Mouse (Mus musculus): ENCODE results near the gene Pcyt2.

Pcyt2 gene

GRCm38 (mm10) chr11:120633520-120634343 is 16.0 kb upstream of the Pcyt2 start, which contains the start of gene Mafg:
Mafg (minus strand) TSS chr11:120633600.
- peak; percentile 98 for DNase-seq (ENCODE audit: low read depth, low spot score)

GRCm38 (mm10) chr11:120632559-120633519 is 15.1 kb upstream of the Pcyt2 start:
- DNase-seq (ENCODE audit: low read depth, low spot score), result peak; percentile 69

GRCm38 (mm10) chr11:120631726-120632448 is 14.2 kb upstream of the Pcyt2 start:
- DNase-seq (ENCODE audit: low read depth, low spot score), result no peak

GRCm38 (mm10) chr11:120630881-120631725 is 13.4 kb upstream of the Pcyt2 start:
- no peak for DNase-seq (ENCODE audit: low read depth, low spot score)

GRCm38 (mm10) chr11:120630401-120630871 is 12.7 kb upstream of the Pcyt2 start:
- no peak for DNase-seq (ENCODE audit: low read depth, low spot score)

- no peak for DNase-seq (ENCODE audit: low read depth, low spot score)
Observed at GRCm38 (mm10) chr11:120629911-120630310, 12.2 kb upstream of the Pcyt2 start.

GRCm38 (mm10) chr11:120629341-120629730 is 11.6 kb upstream of the Pcyt2 start:
- DNase-seq (ENCODE audit: low read depth, low spot score), result peak; percentile 62

GRCm38 (mm10) chr11:120628601-120629340 is 11.0 kb upstream of the Pcyt2 start:
- DNase-seq (ENCODE audit: low read depth, low spot score), result no peak

GRCm38 (mm10) chr11:120627468-120628300 is 9.9 kb upstream of the Pcyt2 start:
- no peak for DNase-seq (ENCODE audit: low read depth, low spot score)

- DNase-seq (ENCODE audit: low read depth, low spot score), result no peak
Observed at GRCm38 (mm10) chr11:120626785-120627467, 9.2 kb upstream of the Pcyt2 start.

- DNase-seq (ENCODE audit: low read depth, low spot score), result no peak
Observed at GRCm38 (mm10) chr11:120625152-120625775, 7.5 kb upstream of the Pcyt2 start, which contains the start of gene Sirt7. Sirt7 (minus strand) TSS chr11:120625240.

GRCm38 (mm10) chr11:120624680-120625111 is 7.0 kb upstream of the Pcyt2 start:
- peak; percentile 93 for DNase-seq (ENCODE audit: low read depth, low spot score)

- DNase-seq (ENCODE audit: low read depth, low spot score), result peak; percentile 78
Observed at GRCm38 (mm10) chr11:120623961-120624679, 6.4 kb upstream of the Pcyt2 start.

- DNase-seq (ENCODE audit: low read depth, low spot score), result no peak
Observed at GRCm38 (mm10) chr11:120622805-120623204, 5.1 kb upstream of the Pcyt2 start.

GRCm38 (mm10) chr11:120620195-120620594 is 2.5 kb upstream of the Pcyt2 start:
- DNase-seq (ENCODE audit: low read depth, low spot score), result no peak

GRCm38 (mm10) chr11:120618619-120619535 is 1.1 kb upstream of the Pcyt2 start:
- no peak for DNase-seq (ENCODE audit: low read depth, low spot score)

Data from brain, adult 2 months (tissue).